Mouse (Mus musculus) limb, embryonic 13.5 days (tissue): ENCODE measurements around the gene Sema3g. TPM values are rescaled to one million over a fixed set of nuclear protein-coding genes. Genes with fewer than 3 reads are reported as not detected.

Experiments used
- ATAC-seq: fragments of 200-750 bp; cut with Nextera tagmentation; 2 replicates; pipeline ENCODE4 v1.8.0; 2017; ENCODE audit warnings: low read depth, moderate number of reproducible peaks, moderate TSS enrichment; ENCODE audit not compliant: low FRiP score
- H3K27ac ChIP-seq: fragments of 300-500 bp; sonication (generic); 2 replicates; pipeline ENCODE4 v1.5.1; 2015; ENCODE audit warnings: inconsistent platforms, mild to moderate bottlenecking, moderate library complexity
- H3K27me3 ChIP-seq: fragments of 300-500 bp; sonication (generic); 2 replicates; pipeline ENCODE4 v1.6.1; 2015; ENCODE audit warnings: mild to moderate bottlenecking, inconsistent platforms
- H3K36me3 ChIP-seq: fragments of 300-500 bp; sonication (generic); 2 replicates; pipeline ENCODE4 v1.6.1; 2015; ENCODE audit warnings: inconsistent platforms, mild to moderate bottlenecking, moderate library complexity
- H3K4me1 ChIP-seq: fragments of 300-500 bp; sonication (generic); 2 replicates; pipeline ENCODE4 v1.6.1; 2015; ENCODE audit warnings: inconsistent platforms
- H3K4me2 ChIP-seq: fragments of 300-500 bp; sonication (generic); replicated peaks from 2 replicates; pipeline ENCODE4 v1.6.1; 2015; ENCODE audit warnings: inconsistent platforms, mild to moderate bottlenecking, moderate library complexity
- H3K4me3 ChIP-seq: fragments of 300-500 bp; sonication (generic); 2 replicates; pipeline ENCODE4 v1.5.1; 2015; ENCODE audit warnings: moderate library complexity, mild to moderate bottlenecking, inconsistent platforms
- H3K9ac ChIP-seq: fragments of 300-500 bp; sonication (generic); 2 replicates; pipeline ENCODE4 v1.6.1; 2015; ENCODE audit warnings: mild to moderate bottlenecking, inconsistent platforms
- H3K9me3 ChIP-seq: fragments of 300-500 bp; sonication (generic); 2 replicates; pipeline ENCODE4 v1.6.1; 2016; ENCODE audit warnings: inconsistent platforms
- WGBS: fragments of 180-500 bp; shearing (Covaris S2); methylation state at CpG from one replicate; pipeline ENCODE4 v1.1.7; 2015; 5-methylcytosine and 5-hydroxymethylcytosine counted together
- polyA plus RNA-seq: library from polyadenylated mRNA; unstranded; fragments of >200 nt; fragmentation: Nextera tagmentation; extraction: Ambion mirVana; gene quantifications from 2 replicates; pipeline ENCODE4 v1.2.1, GENCODE M21; 2015

The Sema3g gene
- polyA plus RNA-seq, 1 experiment from 2014 or later: 1.1 TPM

DNA sequence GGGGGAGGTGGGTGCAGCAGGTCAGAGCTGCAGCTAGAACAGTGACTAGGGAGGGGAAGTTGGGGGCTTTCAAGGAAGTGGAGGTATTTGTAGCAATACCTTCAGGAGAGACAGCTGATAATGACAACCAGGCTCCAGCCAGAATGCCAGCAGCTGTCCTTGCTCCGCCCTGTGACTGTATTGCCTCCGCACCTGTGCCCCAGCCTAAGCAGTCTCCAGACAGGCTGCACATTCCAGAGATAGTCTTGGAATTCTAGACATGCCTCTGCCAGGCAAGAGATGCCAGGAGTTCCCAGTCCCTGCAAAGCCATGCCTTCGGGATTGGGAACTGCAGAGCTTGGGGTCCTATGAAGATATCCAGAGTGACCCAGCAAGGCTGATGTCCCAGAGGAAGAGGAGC lies 5.2 kb upstream of the Sema3g start:
- Histone ChIP-seq H3K4me3 (no peak overlapping the region), H3K36me3 (no peaks in the 10 kb centered on the region), H3K27me3 (no peaks in the 10 kb centered on the region), H3K4me2 (no peak overlapping the region), H3K9ac (no peak overlapping the region), H3K9me3 (no peaks in the 10 kb centered on the region), H3K27ac (no peak overlapping the region), H3K4me1 (peaks cover 19% of the 10 kb centered on the region; the same call in 1 of the 2 replicates)
- WGBS: 66% methylated on average over 3 of the region's 3 CpGs
- no peak for ATAC-seq

DNA sequence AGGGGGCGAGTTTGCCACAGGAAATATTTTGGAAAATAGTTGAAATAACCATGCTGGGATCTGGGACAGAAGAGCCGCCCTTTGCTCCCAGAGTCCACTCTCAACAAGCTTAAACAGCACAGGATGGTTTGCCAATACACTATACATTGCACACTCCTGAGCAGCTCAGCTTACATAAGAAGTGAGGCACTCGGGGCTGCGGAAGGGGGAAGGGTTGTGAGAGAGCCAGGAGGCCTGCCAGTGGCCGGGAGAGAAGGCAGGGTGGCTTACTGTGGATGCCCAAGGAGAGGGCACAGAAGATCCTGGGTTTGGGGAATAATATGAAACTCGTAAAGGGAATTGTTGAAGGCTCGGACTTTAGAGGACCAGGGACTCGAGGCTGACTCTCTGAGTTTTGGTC lies 3.8 kb upstream of the Sema3g start:
- no peak overlapping the region for H3K4me2 ChIP-seq
- H3K4me3 ChIP-seq: no peak overlapping the region
- no peaks in the 10 kb centered on the region for H3K27me3 ChIP-seq
- no peak overlapping the region for H3K9ac ChIP-seq
- H3K9me3 ChIP-seq: no peaks in the 10 kb centered on the region
- H3K4me1 ChIP-seq: peaks cover 26% of the 10 kb centered on the region; the same call in 1 of the 2 replicates
- H3K27ac ChIP-seq: no peak overlapping the region; the same call in 1 of the 2 replicates
- no peak for ATAC-seq
- no peaks in the 10 kb centered on the region for H3K36me3 ChIP-seq
- WGBS: 59% methylated on average over 8 of the region's 8 CpGs

DNA sequence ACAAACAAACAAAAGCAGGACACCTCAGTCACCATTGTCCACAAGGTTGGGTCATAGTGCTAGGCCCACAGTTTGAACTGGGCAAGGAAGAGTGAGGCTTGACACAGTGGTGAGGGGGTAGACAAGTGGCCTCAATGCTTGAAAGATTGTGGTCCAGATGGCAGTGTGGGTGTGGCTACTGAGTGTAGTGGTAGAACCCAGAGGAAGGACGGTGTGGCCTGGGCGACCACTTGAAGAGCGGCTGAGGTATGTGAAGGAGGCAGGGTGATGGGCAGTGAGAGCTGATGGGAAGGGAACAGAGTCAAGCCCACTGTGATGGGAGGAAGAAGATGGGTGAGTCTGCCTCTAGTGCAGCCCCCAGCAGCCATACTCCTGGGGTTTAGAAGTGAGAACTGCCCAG lies 3.0 kb upstream of the Sema3g start:
- 87% methylated on average over 3 of the region's 3 CpGs for WGBS
- no peak overlapping the region for H3K4me2 ChIP-seq
- ATAC-seq: no peak

DNA sequence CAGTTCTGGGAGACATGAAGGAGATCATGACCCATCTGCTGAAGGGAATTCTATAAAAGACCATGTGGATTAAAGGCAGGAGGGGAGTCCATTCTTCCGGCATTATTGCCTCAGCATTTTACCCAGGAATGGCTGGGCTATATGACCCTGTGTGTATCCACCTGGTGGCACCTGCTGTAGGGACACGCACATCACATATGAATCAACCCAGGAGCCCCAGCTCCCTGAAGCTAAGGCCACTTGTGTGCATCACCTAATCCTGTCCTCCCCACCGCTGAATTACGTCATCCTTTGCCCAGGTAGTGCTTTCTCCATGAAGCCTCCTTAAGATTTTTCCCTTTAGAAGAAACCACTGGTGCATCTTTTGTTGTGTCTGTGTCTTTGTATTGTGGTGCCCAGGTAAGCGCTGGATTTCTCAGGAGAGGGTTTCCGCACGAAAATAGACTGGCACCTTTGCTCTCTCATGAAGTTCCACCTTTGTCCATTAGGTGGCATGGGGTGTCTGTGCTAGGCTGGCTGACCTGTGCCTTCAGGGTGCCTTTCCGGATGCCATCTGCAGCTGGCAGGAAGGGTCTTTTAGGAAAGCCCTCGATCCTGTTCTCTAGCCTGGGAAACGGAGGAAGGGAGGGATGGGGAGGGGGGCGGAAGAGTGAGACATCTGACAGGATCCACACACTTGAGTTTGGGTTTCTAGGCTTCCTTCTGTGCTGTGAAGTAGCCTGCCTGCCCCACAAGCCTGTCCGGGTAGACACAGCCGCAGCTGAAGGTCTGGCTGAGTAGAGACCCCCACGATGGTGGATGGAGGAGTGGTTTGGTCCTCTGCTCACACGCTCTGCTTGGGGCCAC lies 2.3 kb upstream of the Sema3g start:
- H3K4me3 ChIP-seq: no peak overlapping the region

More for the DNA sequence above, 3.0 kb upstream of the Sema3g start:
- Histone ChIP-seq H3K4me1 (peaks cover 26% of the 10 kb centered on the region; the same call in 1 of the 2 replicates), H3K4me3 (no peak overlapping the region), H3K27me3 (no peaks in the 10 kb centered on the region), H3K27ac (no peak overlapping the region), H3K9ac (no peak overlapping the region), H3K36me3 (no peaks in the 10 kb centered on the region), H3K9me3 (no peaks in the 10 kb centered on the region)

DNA sequence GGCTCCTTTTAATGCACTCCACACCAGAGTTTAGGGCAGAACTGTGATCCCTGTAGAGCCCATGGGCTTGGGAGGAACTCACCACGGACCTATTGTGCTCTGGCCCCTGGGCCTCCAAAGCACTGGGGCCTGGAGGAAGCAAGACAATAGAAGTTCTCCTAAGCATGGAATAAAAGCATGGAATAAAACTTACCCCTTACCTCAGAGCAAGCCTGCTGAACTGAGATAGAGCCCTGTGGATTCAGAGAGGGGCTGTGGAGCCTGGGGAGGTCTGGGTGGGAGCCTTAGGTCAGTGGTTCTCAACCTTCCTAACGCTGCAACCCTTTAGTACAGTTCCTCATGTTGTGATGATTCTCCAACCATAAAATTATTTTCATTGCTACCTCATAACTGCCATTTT lies 814 bp upstream of the Sema3g start, which contains the start of gene Nisch:
TSS of gene Nisch (minus strand) at position 101 of the 400 bp plus-strand sequence.
- H3K36me3 ChIP-seq: no peaks in the 10 kb centered on the region
- ATAC-seq: no peak
- H3K4me1 ChIP-seq: peaks cover 26% of the 10 kb centered on the region; the same call in 1 of the 2 replicates
- H3K4me3 ChIP-seq: peak within 1 kb of the TSS; percentile 7; the same call in 1 of the 2 replicates
- no peaks in the 10 kb centered on the region for H3K27me3 ChIP-seq
- no peaks in the 10 kb centered on the region for H3K9me3 ChIP-seq
- no peak within 1 kb of the TSS for H3K27ac ChIP-seq
- 81% methylated on average over 2 of the region's 2 CpGs for WGBS
- peak within 1 kb of the TSS; percentile 46 for H3K4me2 ChIP-seq
- peak within 1 kb of the TSS; percentile 39 for H3K9ac ChIP-seq

More for the DNA sequence above, 2.3 kb upstream of the Sema3g start:
- Histone ChIP-seq H3K27me3 (no peaks in the 10 kb centered on the region), H3K4me2 (peak overlapping the region; percentile 26; the same call in 1 of the 2 replicates), H3K9me3 (no peaks in the 10 kb centered on the region), H3K27ac (no peak overlapping the region), H3K4me1 (peaks cover 26% of the 10 kb centered on the region; the same call in 1 of the 2 replicates), H3K36me3 (no peaks in the 10 kb centered on the region), H3K9ac (no peak overlapping the region)
- WGBS: 32% methylated on average over 15 of the region's 15 CpGs
- ATAC-seq: no peak; the same call in 1 of the 2 replicates

DNA sequence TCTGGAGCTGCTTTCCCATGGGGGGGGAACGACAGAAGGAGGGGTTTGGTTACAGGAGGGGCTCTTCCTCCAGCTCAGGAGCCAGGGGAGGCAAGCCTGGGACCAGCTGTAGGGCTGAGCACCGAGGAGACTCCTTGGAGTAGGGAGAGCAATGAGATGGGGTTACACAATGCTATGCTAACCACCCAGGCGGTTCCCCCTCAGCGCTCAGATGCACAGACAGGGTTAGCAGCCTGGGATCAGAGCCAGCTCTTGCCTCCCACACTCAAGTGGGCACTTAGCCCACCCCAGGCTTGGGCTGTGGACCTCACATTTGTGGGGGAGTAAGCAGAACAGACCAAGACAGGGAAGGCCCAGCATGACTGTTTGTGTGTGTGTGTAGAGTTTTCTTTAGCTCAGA lies 9.3 kb downstream of the Sema3g start:
- 60% methylated on average over 4 of the region's 4 CpGs for WGBS
- no peaks in the 10 kb centered on the region for H3K27me3 ChIP-seq
- H3K4me3 ChIP-seq: no peak overlapping the region
- no peaks in the 10 kb centered on the region for H3K9me3 ChIP-seq
- no peaks in the 10 kb centered on the region for H3K36me3 ChIP-seq
- H3K27ac ChIP-seq: no peak overlapping the region
- peak; percentile 73 for ATAC-seq
- H3K9ac ChIP-seq: no peak overlapping the region
- H3K4me1 ChIP-seq: peaks cover 9% of the 10 kb centered on the region
- no peak overlapping the region for H3K4me2 ChIP-seq

DNA sequence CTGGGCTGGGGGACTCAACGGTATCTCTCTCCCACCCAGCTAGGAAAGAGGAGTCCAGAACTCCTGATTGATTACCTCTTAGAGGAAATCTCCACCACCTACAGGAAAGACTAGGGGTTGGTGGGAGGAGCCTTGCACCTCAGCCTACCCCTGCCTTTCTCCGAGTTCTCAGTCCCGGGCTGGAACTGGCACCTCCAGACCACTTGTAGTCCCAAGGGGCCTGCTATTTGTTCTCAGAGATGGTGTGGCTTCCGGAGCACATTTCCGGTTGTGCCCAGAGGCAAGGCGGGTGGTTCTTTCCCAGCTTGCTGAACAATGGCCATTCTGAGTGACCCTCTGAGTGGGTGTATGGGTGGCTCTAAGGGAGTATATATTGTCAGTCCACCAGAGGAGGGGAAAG lies 10.6 kb downstream of the Sema3g start:
- no peak for ATAC-seq
- Histone ChIP-seq H3K4me1 (peaks cover 12% of the 10 kb centered on the region), H3K4me2 (no peak overlapping the region)

DNA sequence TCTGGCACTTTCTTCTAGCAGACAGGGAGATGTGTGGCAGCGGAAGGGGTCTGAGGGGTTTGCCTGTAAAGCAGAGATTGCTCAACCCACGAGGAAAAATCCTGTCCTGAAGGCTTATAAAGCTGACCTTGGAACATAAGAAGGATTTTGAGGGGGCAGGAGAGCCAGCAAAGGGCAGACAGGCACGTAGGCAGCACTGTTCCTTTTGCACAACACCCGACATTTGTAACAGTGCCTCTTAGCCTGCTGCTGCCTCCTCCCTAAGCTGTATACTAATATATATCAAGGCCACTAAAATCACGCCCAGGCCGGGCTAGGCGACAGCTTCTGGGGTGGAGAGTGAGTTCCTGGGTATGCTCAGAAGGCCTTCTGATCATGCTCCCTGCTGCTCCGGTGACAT lies 12.8 kb downstream of the Sema3g start:
- Histone ChIP-seq H3K27me3 (no peaks in the 10 kb centered on the region), H3K4me3 (no peak overlapping the region), H3K4me1 (peaks cover 12% of the 10 kb centered on the region), H3K9me3 (no peaks in the 10 kb centered on the region), H3K4me2 (no peak overlapping the region), H3K27ac (no peak overlapping the region), H3K9ac (no peak overlapping the region), H3K36me3 (no peaks in the 10 kb centered on the region)
- 67% methylated on average over 8 of the region's 8 CpGs for WGBS
- no peak for ATAC-seq

More for the DNA sequence above, 10.6 kb downstream of the Sema3g start:
- WGBS: 64% methylated on average over 6 of the region's 6 CpGs
- no peaks in the 10 kb centered on the region for H3K9me3 ChIP-seq
- no peak overlapping the region for H3K27ac ChIP-seq
- H3K27me3 ChIP-seq: no peaks in the 10 kb centered on the region
- no peak overlapping the region for H3K4me3 ChIP-seq
- no peak overlapping the region for H3K9ac ChIP-seq
- no peaks in the 10 kb centered on the region for H3K36me3 ChIP-seq

DNA sequence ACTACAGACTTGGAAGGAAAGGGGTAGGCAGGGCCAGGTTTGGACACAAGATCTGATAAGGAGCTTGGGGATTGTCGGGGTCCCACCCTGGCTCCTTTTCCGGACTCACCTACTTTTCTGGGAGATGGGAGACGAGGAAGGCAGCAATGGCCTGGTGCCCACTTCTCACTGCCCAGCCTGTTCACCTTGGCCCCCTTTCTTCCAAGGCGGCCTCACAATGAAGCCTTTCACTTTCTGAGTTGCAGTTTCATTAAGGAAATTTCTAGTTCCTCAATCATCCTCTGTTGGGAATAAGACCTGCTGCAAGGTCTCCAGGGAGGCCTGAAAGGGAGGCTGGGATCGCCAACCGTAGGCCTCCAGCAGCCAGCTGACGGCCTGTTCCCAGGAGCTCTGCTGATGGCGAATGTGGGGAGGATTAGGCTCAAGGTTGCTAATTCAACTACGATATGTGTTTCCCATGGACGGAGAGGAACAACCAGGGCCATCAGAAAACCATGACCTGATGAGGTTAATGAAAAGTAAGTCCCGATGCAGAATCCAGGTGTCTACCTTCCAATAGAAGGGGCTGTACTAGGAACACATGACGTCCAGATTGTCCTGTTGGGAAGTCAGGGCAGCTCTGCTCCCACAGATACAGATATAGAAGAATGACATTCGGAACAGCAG lies 14.9 kb downstream of the Sema3g start:
- ATAC-seq: no peak
- Histone ChIP-seq H3K9me3 (no peaks in the 10 kb centered on the region), H3K4me2 (no peak overlapping the region), H3K27ac (0 out of 2 replicates have a peak overlapping the region, but pooled peaks have one; percentile 40), H3K27me3 (no peaks in the 10 kb centered on the region), H3K36me3 (peaks cover 5% of the 10 kb centered on the region), H3K4me1 (0 out of 2 replicates have a peak, but pooled peaks cover 4% of the 10 kb centered on the region), H3K4me3 (no peak overlapping the region), H3K9ac (no peak overlapping the region)
- 80% methylated on average over 13 of the region's 13 CpGs for WGBS

DNA sequence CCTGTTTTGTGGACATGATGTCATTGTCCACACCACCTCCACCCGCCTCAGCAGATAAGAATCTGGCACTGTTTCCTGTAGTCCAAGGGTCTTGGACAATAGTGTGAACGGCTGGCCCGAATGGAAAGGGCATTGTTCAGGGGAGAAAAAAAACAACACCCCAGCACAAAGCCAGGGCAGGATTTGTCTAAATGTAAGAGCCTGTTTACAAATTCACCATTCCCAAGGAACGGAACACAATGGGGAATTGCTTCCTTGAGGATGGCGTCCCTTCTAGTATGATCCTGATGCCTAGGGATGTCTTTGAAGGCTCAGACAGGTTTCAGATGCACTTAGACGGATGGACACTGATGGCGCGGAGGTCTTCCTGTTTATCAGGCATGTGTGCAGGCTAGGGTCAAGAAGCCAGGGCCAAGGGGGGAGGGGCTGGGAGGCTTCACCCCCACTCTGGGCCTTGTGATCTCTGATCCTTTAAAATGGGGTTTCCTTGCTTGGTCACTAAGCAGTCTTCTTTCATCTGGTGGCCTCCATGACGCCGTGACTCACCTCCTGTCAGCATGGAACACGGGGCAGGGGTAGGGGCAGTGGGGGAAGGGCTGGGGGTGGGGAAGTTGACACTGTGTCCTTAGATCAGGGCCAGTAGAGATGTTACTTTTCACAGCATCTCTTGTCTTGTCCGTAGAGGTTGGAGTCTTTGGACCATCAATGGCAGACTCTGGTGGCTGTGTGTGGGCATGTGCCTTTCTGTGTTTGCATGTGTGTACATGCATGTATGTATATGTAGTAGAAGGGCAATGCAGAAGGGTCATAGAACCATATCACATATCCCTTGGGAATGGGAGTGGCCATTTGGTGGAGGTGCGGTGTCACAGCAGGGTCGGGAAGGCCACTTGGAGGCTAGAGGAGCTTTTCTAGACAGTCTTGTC lies 15.7 kb downstream of the Sema3g start:
- 0 out of 2 replicates have a peak, but pooled peaks cover 4% of the 10 kb centered on the region for H3K4me1 ChIP-seq
- ATAC-seq: peak; percentile 33; the same call in 1 of the 2 replicates
- no peak overlapping the region for H3K9ac ChIP-seq
- H3K36me3 ChIP-seq: peaks cover 7% of the 10 kb centered on the region
- no peak overlapping the region for H3K4me3 ChIP-seq
- WGBS: 84% methylated on average over 14 of the region's 14 CpGs
- no peaks in the 10 kb centered on the region for H3K9me3 ChIP-seq
- H3K27ac ChIP-seq: no peak overlapping the region
- no peak overlapping the region for H3K4me2 ChIP-seq
- H3K27me3 ChIP-seq: no peaks in the 10 kb centered on the region

DNA sequence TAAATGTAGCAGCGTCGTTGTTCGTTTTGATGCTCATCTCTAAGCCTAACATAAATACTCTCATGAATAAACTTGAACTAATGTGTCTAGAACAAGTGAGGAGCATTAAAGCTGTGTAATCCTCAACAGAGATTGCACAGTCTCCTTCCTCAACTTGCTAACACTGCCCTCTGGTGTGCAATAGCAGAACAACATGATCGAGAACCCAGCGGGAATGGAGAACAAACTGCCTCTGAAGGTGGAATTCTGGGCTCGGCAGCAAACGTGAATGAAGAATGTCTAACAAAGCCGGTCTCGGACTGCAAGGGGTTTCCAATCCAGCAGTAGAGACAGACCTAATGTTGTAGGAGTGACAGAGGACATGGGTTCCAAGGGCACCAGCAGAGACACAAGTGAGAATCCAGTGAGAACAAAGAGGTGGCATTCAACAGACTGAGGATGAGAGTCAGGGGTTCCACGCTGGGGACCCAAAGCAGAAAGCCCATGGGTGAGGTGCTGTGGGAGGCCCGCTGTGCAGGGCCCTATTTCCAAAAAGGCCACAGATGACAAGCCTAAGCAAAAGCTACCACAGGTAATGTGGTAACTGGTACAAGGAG lies 16.4 kb downstream of the Sema3g start:
- H3K27ac ChIP-seq: no peak overlapping the region
- no peak overlapping the region for H3K4me3 ChIP-seq
- H3K27me3 ChIP-seq: no peaks in the 10 kb centered on the region
- H3K9ac ChIP-seq: 0 out of 2 replicates have a peak overlapping the region, but pooled peaks have one; percentile 43
- peak; percentile 43; the same call in 1 of the 2 replicates for ATAC-seq
- H3K4me2 ChIP-seq: peak overlapping the region; percentile 35; the same call in 1 of the 2 replicates
- WGBS: 14% methylated on average over 11 of the region's 11 CpGs
- 0 out of 2 replicates have a peak, but pooled peaks cover 4% of the 10 kb centered on the region for H3K4me1 ChIP-seq
- H3K36me3 ChIP-seq: peaks cover 12% of the 10 kb centered on the region
- no peaks in the 10 kb centered on the region for H3K9me3 ChIP-seq
